Mouse (Mus musculus) heart, adult 2 months (tissue): ENCODE results near the gene Cntln. TPM values are rescaled to one million over a fixed set of nuclear protein-coding genes. Genes with fewer than 3 reads are reported as not detected.

ENCODE experiments used
- DNase-seq, 2 experiments: peaks; one replicate each; pipeline ENCODE4 v3.0.0; 2021
- H3K27ac ChIP-seq: fragments of 200-600 bp; 2 replicates; pipeline ENCODE4 v1.8.1; 2022
- H3K27me3 ChIP-seq: fragments of 200-500 bp; 2 replicates; pipeline ENCODE4 v1.6.1; 2012; ENCODE audit warnings: mild to moderate bottlenecking, low read length, inconsistent platforms, mixed read lengths; ENCODE audit not compliant: control insufficient read depth, insufficient read depth
- H3K36me3 ChIP-seq: fragments of 200-500 bp; 2 replicates; pipeline ENCODE4 v1.6.1; 2012; ENCODE audit warnings: low read length, inconsistent platforms; ENCODE audit not compliant: control insufficient read depth, insufficient read depth
- H3K4me1 ChIP-seq: fragments of 200-500 bp; 2 replicates; pipeline ENCODE4 v1.6.1; 2011; ENCODE audit warnings: low read length; ENCODE audit not compliant: control insufficient read depth, insufficient read depth
- H3K4me3 ChIP-seq: fragments of 200-600 bp; 2 replicates; pipeline ENCODE4 v1.8.1; 2022
- H3K79me2 ChIP-seq: fragments of 200-500 bp; replicated peaks from 2 replicates; pipeline ENCODE4 v1.6.1; 2012; ENCODE audit warnings: mild to moderate bottlenecking, inconsistent platforms, low read length, moderate library complexity, mixed read lengths; ENCODE audit not compliant: control insufficient read depth, insufficient read depth
- H3K9ac ChIP-seq: fragments of 200-500 bp; 2 replicates; pipeline ENCODE4 v1.6.1; 2012; ENCODE audit warnings: low read depth, mild to moderate bottlenecking, control low read depth, inconsistent platforms, low read length, mixed read lengths
- CTCF ChIP-seq: fragments of 200-600 bp; IDR thresholded peaks from 2 replicates; pipeline ENCODE4 v1.8.1; 2022; ENCODE audit warnings: antibody characterized with exemption, mild to moderate bottlenecking, moderate library complexity
- EP300 ChIP-seq: fragments of 200-500 bp; IDR thresholded peaks from 2 replicates; pipeline ENCODE4 v1.6.1; 2011; ENCODE audit warnings: low read depth, low read length, control low read depth; ENCODE audit not compliant: insufficient read depth
- POLR2A ChIP-seq: fragments of 200-500 bp; IDR thresholded peaks from 2 replicates; pipeline ENCODE4 v1.6.1; 2011; ENCODE audit warnings: mild to moderate bottlenecking, low read depth, low read length, control low read depth; ENCODE audit not compliant: insufficient read depth
- WGBS: fragments of 180-500 bp; shearing (Covaris S2); methylation state at CpG from one replicate; pipeline ENCODE4 v1.1.7; 2018; 5-methylcytosine and 5-hydroxymethylcytosine counted together
- intact Hi-C: fragments of 180-260 bp; cut with DNase I; formaldehyde crosslinking; loops from one replicate; pipeline ENCODE4 v1.15.1; 2025
- polyA plus RNA-seq: library from polyadenylated mRNA; depleted of rRNA; stranded (reverse); fragments of >200 nt; gene quantifications from 2 replicates; pipeline ENCODE4 v1.2.3, GENCODE M21; 2012
- total RNA-seq, 2 experiments: library from RNA; stranded (reverse); gene quantifications; 2 replicates each; pipeline ENCODE4 v1.2.3; 2021

Cntln gene
- total and polyA plus RNA-seq, 3 experiments: 1.3 to 2.7 (median 1.9) TPM

DNA sequence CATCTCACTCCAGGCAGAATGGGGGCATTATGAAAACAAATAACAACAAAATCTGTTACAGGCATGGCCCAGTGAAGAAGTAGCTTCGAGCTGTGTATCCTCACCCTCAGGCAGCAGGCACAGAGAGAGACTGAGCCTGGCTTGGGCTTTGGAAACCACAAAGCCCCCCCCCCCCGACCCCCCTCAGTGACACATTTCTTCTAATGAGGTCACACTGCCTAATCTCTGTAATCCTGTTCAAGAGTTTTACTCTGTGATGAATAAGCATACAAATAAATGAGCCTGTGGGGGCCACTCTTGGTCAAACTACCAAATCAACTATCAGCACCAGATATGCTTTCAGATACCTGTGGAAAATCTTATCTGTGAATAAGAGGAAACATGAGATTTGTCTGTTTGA is 177.6 kb downstream of the Cntln start:
- TF ChIP-seq EP300: no peak
- TF ChIP-seq CTCF: no peak
- TF ChIP-seq POLR2A: no peak

DNA sequence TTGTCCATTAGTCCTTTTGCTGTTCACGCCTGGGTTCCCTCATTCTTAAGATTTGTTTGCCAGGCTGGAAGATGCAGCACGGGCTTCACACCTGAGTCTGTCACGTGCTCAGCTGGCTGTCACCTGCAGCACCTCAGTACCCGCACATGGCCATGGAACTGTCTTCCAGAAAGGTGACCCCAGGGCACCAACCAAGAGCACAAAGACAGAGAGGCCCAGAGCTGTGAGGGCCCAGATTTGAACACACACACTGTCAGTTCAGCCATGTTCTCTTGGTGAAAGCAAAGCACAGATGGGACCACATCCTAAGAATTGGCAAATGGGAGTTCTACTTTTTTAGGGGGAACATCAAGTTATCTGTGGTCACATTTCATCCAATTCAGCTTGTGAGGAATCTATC is 211.9 kb downstream of the Cntln start:
- H3K4me1 ChIP-seq: no peaks in the 10 kb centered on the region; the same call in 1 of the 2 replicates
- DNase-seq: no peak
- no peaks in the 10 kb centered on the region for H3K27me3 ChIP-seq
- TF ChIP-seq CTCF: no peak
- no peak for TF ChIP-seq POLR2A
- no peak for TF ChIP-seq EP300
- intact Hi-C loops: loop anchor here (1.0 to 10.0 kb wide), 4 partner anchors 220 to 1301 kb away; no protein-coding TSS in a partner anchor
- H3K79me2 ChIP-seq: no peaks in the 10 kb centered on the region
- 92% methylated on average over 4 of the region's 4 CpGs for WGBS
- H3K4me3 ChIP-seq: no peak overlapping the region
- H3K27ac ChIP-seq: no peak overlapping the region
- no peak overlapping the region for H3K9ac ChIP-seq
- no peaks in the 10 kb centered on the region for H3K36me3 ChIP-seq

More for the DNA sequence above, 177.6 kb downstream of the Cntln start:
- H3K4me3 ChIP-seq: no peak overlapping the region
- H3K9ac ChIP-seq: no peak overlapping the region
- H3K79me2 ChIP-seq: no peaks in the 10 kb centered on the region
- no peaks in the 10 kb centered on the region for H3K4me1 ChIP-seq
- 61% methylated on average over 2 of the region's 2 CpGs for WGBS
- intact Hi-C loops: no loop called here
- H3K27ac ChIP-seq: no peak overlapping the region
- no peaks in the 10 kb centered on the region for H3K36me3 ChIP-seq
- DNase-seq: no peak
- H3K27me3 ChIP-seq: no peaks in the 10 kb centered on the region

DNA sequence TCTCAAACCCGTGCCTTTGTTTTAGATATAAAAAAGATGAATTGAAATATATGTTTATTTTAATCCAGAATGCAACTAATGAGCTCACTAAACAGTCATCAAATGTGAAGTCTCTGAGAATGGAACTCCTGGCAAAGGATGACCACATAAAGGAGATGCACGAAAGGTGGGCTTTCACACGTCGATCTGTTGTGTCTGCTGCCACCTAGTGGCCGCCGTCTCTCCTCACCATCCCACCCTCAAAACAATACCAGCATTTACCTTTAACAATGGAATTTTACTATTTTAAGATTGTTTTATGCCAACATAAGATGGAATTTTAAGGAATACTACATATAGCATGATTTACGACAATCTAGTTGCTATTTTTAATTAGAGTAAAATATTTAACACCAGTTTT is 212.6 kb downstream of the Cntln start:
- 0 out of 2 replicates have a peak, but pooled peaks have one; percentile 64 for TF ChIP-seq EP300
- TF ChIP-seq POLR2A: no peak
- Histone ChIP-seq H3K9ac (no peak overlapping the region), H3K36me3 (no peaks in the 10 kb centered on the region), H3K79me2 (no peaks in the 10 kb centered on the region), H3K4me1 (no peaks in the 10 kb centered on the region; the same call in 1 of the 2 replicates), H3K27ac (no peak overlapping the region), H3K4me3 (no peak overlapping the region), H3K27me3 (no peaks in the 10 kb centered on the region)
- intact Hi-C loops: loop anchor here (1.0 to 10.0 kb wide), 4 partner anchors 220 to 1302 kb away; no protein-coding TSS in a partner anchor
- WGBS: 15% methylated on average over 7 of the region's 7 CpGs
- peak; percentile 21 to 59 for DNase-seq

DNA sequence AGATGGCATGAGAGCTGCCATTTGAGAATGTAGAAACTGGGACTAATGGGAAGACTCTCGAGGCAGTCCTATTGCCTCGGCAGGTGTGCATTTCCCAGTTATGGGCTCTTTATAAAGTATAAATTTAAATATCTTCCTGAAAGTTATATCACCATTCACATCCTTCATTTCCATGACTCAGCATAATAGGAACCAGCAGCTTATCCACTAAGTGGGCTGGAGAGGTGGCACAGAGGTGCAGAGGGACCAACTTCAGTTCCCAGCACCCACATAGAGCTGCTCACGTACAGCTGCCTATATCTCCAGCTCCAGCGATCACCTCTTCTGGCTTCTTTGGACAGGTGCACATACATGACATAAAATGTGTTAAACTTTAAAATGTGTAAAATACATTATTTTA is 218.1 kb downstream of the Cntln start:
- Histone ChIP-seq H3K4me3 (no peak overlapping the region), H3K4me1 (no peaks in the 10 kb centered on the region), H3K79me2 (no peaks in the 10 kb centered on the region), H3K36me3 (no peaks in the 10 kb centered on the region), H3K27me3 (no peaks in the 10 kb centered on the region), H3K9ac (no peak overlapping the region), H3K27ac (no peak overlapping the region)
- intact Hi-C loops: no loop called here
- DNase-seq: no peak
- TF ChIP-seq CTCF: no peak
- TF ChIP-seq EP300: no peak
- no peak for TF ChIP-seq POLR2A
- WGBS: 93% methylated on average over 4 of the region's 4 CpGs

DNA sequence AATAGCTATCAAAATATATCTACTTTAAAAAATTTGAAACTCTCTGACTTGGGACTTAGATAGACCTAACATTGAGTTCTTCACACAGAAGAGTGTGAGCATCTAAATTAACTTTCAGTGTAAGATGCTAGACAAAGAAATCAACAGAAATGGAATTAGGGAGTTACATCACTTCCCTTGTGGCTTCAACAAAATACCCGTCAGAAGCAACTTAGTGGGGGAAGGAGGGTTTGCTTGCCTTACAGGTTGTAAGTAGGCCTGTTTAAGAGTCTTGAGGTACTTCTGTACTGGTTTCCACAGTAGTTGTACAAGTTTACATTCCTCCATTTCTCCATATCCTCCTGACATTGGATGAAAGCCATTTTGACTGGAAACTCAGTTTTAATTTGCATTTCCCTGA is 222.3 kb downstream of the Cntln start:
- H3K27ac ChIP-seq: no peak overlapping the region
- no peaks in the 10 kb centered on the region for H3K4me1 ChIP-seq
- no peak for TF ChIP-seq POLR2A
- no peak for TF ChIP-seq CTCF
- no peak for TF ChIP-seq EP300
- 64% methylated on average over 1 of the region's 1 CpGs for WGBS
- H3K4me3 ChIP-seq: no peak overlapping the region
- DNase-seq: no peak
- H3K36me3 ChIP-seq: no peaks in the 10 kb centered on the region
- no peaks in the 10 kb centered on the region for H3K79me2 ChIP-seq
- intact Hi-C loops: no loop called here
- H3K27me3 ChIP-seq: no peaks in the 10 kb centered on the region
- no peak overlapping the region for H3K9ac ChIP-seq

DNA sequence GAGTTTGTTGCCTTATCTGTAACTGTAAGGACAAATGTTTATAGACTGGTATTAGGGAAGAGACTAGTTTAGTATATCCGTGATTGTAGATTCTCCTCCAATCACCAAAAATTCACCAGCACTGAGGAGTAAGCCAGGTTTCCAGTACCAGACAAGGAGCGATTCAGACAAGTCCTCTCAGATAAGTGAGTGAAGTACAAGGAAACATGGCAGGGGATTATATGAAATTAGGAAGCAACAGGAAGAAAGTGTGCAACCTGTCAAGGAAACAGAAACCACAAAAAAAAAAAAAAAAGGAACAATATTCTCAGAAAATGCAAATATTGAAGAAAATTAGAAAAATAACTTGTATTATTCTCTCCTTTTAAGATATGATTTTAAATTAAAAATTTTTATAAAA is 222.9 kb downstream of the Cntln start:
- Histone ChIP-seq H3K79me2 (no peaks in the 10 kb centered on the region), H3K36me3 (no peaks in the 10 kb centered on the region), H3K9ac (no peak overlapping the region), H3K27me3 (no peaks in the 10 kb centered on the region), H3K4me1 (no peaks in the 10 kb centered on the region), H3K4me3 (no peak overlapping the region), H3K27ac (no peak overlapping the region)
- intact Hi-C loops: no loop called here
- DNase-seq: no peak
- WGBS: 75% methylated on average over 2 of the region's 2 CpGs
- no peak for TF ChIP-seq CTCF
- TF ChIP-seq EP300: no peak
- TF ChIP-seq POLR2A: no peak
